Mouse (Mus musculus): ENCODE data around the gene Hist1h1e.

DNA sequence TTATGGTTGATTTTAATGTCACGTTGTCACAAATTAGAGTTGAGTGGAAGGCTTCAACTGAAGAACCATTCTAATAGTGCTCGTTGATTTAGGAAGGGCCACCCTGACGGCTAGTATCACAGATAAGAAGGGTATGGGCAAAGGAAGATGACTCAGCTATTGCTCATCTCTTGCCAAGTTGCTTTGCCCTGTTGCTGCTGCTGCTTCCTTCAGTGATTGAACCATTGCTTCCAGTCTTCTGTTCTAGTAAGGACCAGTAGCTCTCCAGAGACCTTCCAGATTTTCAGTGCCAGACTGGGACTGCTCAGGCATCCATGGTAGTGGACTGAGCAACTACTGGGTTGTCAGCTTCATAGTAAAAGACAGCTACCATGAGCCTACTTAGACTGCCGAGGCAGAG lies 13.1 kb downstream of the Hist1h1e start:
- TF ChIP-seq KAT2A (IDR thresholded peaks at IDR 0.05; ENCODE audit: insufficient replicate concordance, low read length) (no peak), POLR2A (IDR thresholded peaks at IDR 0.05; ENCODE audit: low read depth, low read length) (no peak), TCF12 (IDR thresholded peaks at IDR 0.05; ENCODE audit: low read depth, low read length) (no peak), UBTF (IDR thresholded peaks at IDR 0.05; ENCODE audit: low read depth, low read length) (no peak), ZNF384 (IDR thresholded peaks at IDR 0.05; ENCODE audit: low read depth, low read length) (no peak), MAX (IDR thresholded peaks at IDR 0.05; ENCODE audit: low read length) (no peak)
